Mouse (Mus musculus): Measurements from ENCODE around the gene Mast3. TPM values are rescaled to one million over a fixed set of nuclear protein-coding genes. Genes with fewer than 3 reads are reported as not detected.

Gene Mast3
- polyA plus RNA-seq, 1 experiment from 2014 or later: 5.7 TPM

GRCm38 (mm10) chr8:70749097-70749674, 55.7 kb downstream of the Mast3 start:
- Histone ChIP-seq H3K9ac (ENCODE audit: low read length) (no peak overlapping the region), H3K9me3 (ENCODE audit: control insufficient read depth, low read length) (no peaks in the 10 kb centered on the region), H3K4me2 (replicated peaks; ENCODE audit: low read depth) (no peak overlapping the region), H3K36me3 (ENCODE audit: control insufficient read depth, insufficient read depth, low read length) (no peaks in the 10 kb centered on the region), H3K27ac (replicated peaks) (no peak overlapping the region), H3K4me1 (replicated peaks; ENCODE audit: control insufficient read depth, insufficient read depth) (0 out of 2 replicates have a peak, but pooled peaks cover 2% of the 10 kb centered on the region), H3K4me3 (ENCODE audit: low read depth, low read length) (no peak overlapping the region), H3K27me3 (ENCODE audit: control insufficient read depth, insufficient read depth, low read length) (no peaks in the 10 kb centered on the region)
- ATAC-seq (ENCODE audit: low FRiP score, low TSS enrichment) (no peak), DNase-seq (ENCODE audit: low spot score) (peak; percentile 12)
- no peak for TF ChIP-seq CTCF (IDR thresholded peaks at IDR 0.05; ENCODE audit: low read depth)
- no peak for TF ChIP-seq EP300 (optimal IDR thresholded peaks at IDR 0.05)
- 77% methylated on average over 19 of the region's 19 CpGs for WGBS

GRCm38 (mm10) chr8:70748246-70749096, 56.4 kb downstream of the Mast3 start:
- DNase-seq (ENCODE audit: low spot score) (peak; percentile 11), ATAC-seq (ENCODE audit: low FRiP score, low TSS enrichment) (no peak)
- no peak for TF ChIP-seq CTCF (IDR thresholded peaks at IDR 0.05; ENCODE audit: low read depth)
- TF ChIP-seq EP300 (optimal IDR thresholded peaks at IDR 0.05): no peak
- Histone ChIP-seq H3K4me2 (replicated peaks; ENCODE audit: low read depth) (no peak overlapping the region), H3K27me3 (ENCODE audit: control insufficient read depth, insufficient read depth, low read length) (no peaks in the 10 kb centered on the region), H3K9me3 (ENCODE audit: control insufficient read depth, low read length) (no peaks in the 10 kb centered on the region), H3K27ac (replicated peaks) (no peak overlapping the region), H3K9ac (ENCODE audit: low read length) (no peak overlapping the region), H3K4me3 (ENCODE audit: low read depth, low read length) (no peak overlapping the region), H3K36me3 (ENCODE audit: control insufficient read depth, insufficient read depth, low read length) (no peaks in the 10 kb centered on the region), H3K4me1 (replicated peaks; ENCODE audit: control insufficient read depth, insufficient read depth) (0 out of 2 replicates have a peak, but pooled peaks cover 5% of the 10 kb centered on the region)
- WGBS: 85% methylated on average over 23 of the region's 23 CpGs

- no peak overlapping the region for H3K9ac ChIP-seq (ENCODE audit: low read length)
- no peak overlapping the region for H3K4me2 ChIP-seq (replicated peaks; ENCODE audit: low read depth)
- H3K4me3 ChIP-seq (ENCODE audit: low read depth, low read length): no peak overlapping the region
- H3K4me1 ChIP-seq (replicated peaks; ENCODE audit: control insufficient read depth, insufficient read depth): 0 out of 2 replicates have a peak, but pooled peaks cover 3% of the 10 kb centered on the region
- no peaks in the 10 kb centered on the region for H3K36me3 ChIP-seq (ENCODE audit: control insufficient read depth, insufficient read depth, low read length)
- WGBS: 82% methylated on average over 18 of the region's 18 CpGs
- no peak for TF ChIP-seq CTCF (IDR thresholded peaks at IDR 0.05; ENCODE audit: low read depth)
- no peak for TF ChIP-seq EP300 (optimal IDR thresholded peaks at IDR 0.05)
- ATAC-seq (ENCODE audit: low FRiP score, low TSS enrichment): no peak
- 0 out of 2 replicates have a peak, but pooled peaks cover 4% of the 10 kb centered on the region for H3K27me3 ChIP-seq (ENCODE audit: control insufficient read depth, insufficient read depth, low read length)
- no peak for DNase-seq (ENCODE audit: low spot score)
- H3K27ac ChIP-seq (replicated peaks): no peak overlapping the region
- no peaks in the 10 kb centered on the region for H3K9me3 ChIP-seq (ENCODE audit: control insufficient read depth, low read length)
These were observed 57.5 kb downstream of the Mast3 start for GRCm38 (mm10) chr8:70747211-70747890.

- H3K27me3 ChIP-seq (ENCODE audit: control insufficient read depth, insufficient read depth, low read length): 0 out of 2 replicates have a peak, but pooled peaks cover 5% of the 10 kb centered on the region
- DNase-seq (ENCODE audit: low spot score): no peak
- H3K36me3 ChIP-seq (ENCODE audit: control insufficient read depth, insufficient read depth, low read length): no peaks in the 10 kb centered on the region
- no peak for TF ChIP-seq CTCF (IDR thresholded peaks at IDR 0.05; ENCODE audit: low read depth)
- TF ChIP-seq EP300 (optimal IDR thresholded peaks at IDR 0.05): no peak
- no peak overlapping the region for H3K27ac ChIP-seq (replicated peaks)
- no peak overlapping the region for H3K4me3 ChIP-seq (ENCODE audit: low read depth, low read length)
- WGBS: 50% methylated on average over 9 of the region's 9 CpGs
- no peaks in the 10 kb centered on the region for H3K9me3 ChIP-seq (ENCODE audit: control insufficient read depth, low read length)
- ATAC-seq (ENCODE audit: low FRiP score, low TSS enrichment): no peak
- no peak overlapping the region for H3K9ac ChIP-seq (ENCODE audit: low read length)
- H3K4me2 ChIP-seq (replicated peaks; ENCODE audit: low read depth): no peak overlapping the region
- 0 out of 2 replicates have a peak, but pooled peaks cover 3% of the 10 kb centered on the region for H3K4me1 ChIP-seq (replicated peaks; ENCODE audit: control insufficient read depth, insufficient read depth)
These were observed 58.2 kb downstream of the Mast3 start for GRCm38 (mm10) chr8:70746676-70747075.

GRCm38 (mm10) chr8:70745691-70746220, 59.1 kb downstream of the Mast3 start:
- no peak overlapping the region for H3K4me2 ChIP-seq (replicated peaks; ENCODE audit: low read depth)
- WGBS: 55% methylated on average over 19 of the region's 19 CpGs
- no peak for DNase-seq (ENCODE audit: low spot score)
- H3K27me3 ChIP-seq (ENCODE audit: control insufficient read depth, insufficient read depth, low read length): 0 out of 2 replicates have a peak, but pooled peaks cover 5% of the 10 kb centered on the region
- H3K4me1 ChIP-seq (replicated peaks; ENCODE audit: control insufficient read depth, insufficient read depth): 0 out of 2 replicates have a peak, but pooled peaks cover 3% of the 10 kb centered on the region
- peak; percentile 16; the same call in 1 of the 2 replicates for TF ChIP-seq CTCF (IDR thresholded peaks at IDR 0.05; ENCODE audit: low read depth)
- TF ChIP-seq EP300 (optimal IDR thresholded peaks at IDR 0.05): no peak
- no peak overlapping the region for H3K9ac ChIP-seq (ENCODE audit: low read length)
- no peak overlapping the region for H3K27ac ChIP-seq (replicated peaks)
- H3K36me3 ChIP-seq (ENCODE audit: control insufficient read depth, insufficient read depth, low read length): no peaks in the 10 kb centered on the region
- no peak overlapping the region for H3K4me3 ChIP-seq (ENCODE audit: low read depth, low read length)
- H3K9me3 ChIP-seq (ENCODE audit: control insufficient read depth, low read length): no peaks in the 10 kb centered on the region
- peak; percentile 5; the same call in 1 of the 2 replicates for ATAC-seq (ENCODE audit: low FRiP score, low TSS enrichment)
